Mouse (Mus musculus) ES-Bruce4 (cell line): ENCODE data around the gene Ccdc71.

ENCODE experiments used
- CTCF ChIP-seq: IDR thresholded peaks from one replicate; pipeline ENCODE4 v1.8.1; 2011; ENCODE audit warnings: low read depth, low read length
- EP300 ChIP-seq: IDR thresholded peaks from 2 replicates; pipeline ENCODE4 v1.6.1; 2011; ENCODE audit warnings: low read depth, low read length; ENCODE audit not compliant: insufficient read depth
- POLR2A ChIP-seq: IDR thresholded peaks from one replicate; pipeline ENCODE4 v1.8.1; 2011; ENCODE audit warnings: low read length; ENCODE audit not compliant: insufficient read depth

DNA sequence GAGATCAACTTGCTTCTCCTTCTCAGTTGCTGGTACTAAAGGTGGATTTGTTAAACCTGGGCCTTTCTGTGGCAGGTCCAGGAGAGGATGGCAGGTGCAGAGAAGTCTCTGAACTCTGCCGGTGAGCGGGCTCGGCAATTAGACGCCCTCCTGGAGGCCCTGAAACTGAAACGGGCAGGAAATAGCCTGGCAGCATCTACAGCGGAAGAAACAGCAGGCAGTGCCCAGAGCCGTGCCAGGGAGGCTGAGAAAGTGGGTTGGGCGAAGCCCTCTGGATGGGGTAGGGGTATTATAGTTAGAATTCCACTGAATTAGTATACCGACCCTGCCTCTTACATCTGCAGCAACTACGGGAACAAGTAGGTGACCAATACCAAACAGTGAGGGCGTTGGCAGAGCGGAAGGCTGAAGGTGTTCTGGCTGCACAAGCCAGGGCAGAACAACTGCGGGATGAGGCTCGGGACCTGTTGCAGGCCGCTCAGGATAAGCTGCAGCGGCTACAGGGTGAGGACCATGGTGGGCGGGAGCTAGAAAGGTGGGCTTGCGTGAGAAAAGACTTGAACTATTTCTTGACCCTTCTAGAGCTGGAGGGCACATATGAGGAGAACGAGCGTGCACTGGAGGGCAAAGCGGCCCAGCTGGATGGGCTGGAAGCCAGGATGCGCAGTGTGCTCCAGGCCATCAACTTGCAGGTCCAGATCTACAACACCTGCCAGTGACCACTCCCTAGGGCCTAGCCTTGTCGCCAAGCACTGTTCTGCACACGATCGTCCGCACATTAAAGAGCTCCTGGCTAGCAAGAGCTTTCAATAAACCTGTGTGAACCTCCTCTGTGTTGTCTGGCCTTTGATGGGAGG, 29.6 kb downstream of the Ccdc71 start:
- TF ChIP-seq EP300 (no peak), POLR2A (peak; percentile 46), CTCF (no peak)
